Mouse (Mus musculus) CD4-positive, CD25-positive, alpha-beta regulatory T cell, adult 2 months (primary cell): ENCODE data around the gene Samd4b.
A peak's percentile ranks its signal among the peaks of the same experiment; 100 is the strongest.

ENCODE experiments used
- DNase-seq: peaks from one replicate; pipeline ENCODE4 v3.0.0-alpha.2; 2012; ENCODE audit warnings: low read depth, low spot score

The Samd4b gene

GRCm38 (mm10) chr7:28591862-28592261 lies 6.1 kb downstream of the Samd4b start:
- DNase-seq = no peak

DNA sequence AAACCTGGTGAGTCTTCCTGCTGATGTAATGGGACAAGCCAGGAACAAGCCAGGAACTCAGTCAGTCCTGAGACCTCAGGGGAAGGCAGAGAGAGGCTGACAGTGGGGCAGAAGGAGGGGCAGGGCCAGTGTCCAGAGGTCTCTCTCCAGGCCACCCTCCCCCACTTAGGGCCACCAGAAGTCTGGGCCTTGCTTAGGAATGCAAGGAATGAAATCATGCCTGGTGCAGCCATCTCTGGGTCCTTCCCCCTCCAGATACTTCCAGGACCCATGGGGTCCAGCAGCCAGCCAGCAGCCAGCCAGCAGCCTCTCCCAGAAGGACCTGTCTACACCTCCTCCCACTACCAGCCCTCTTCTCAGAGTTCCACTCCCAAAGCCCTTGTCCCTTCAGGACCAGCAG lies 10.3 kb downstream of the Samd4b start:
- no peak for DNase-seq

DNA sequence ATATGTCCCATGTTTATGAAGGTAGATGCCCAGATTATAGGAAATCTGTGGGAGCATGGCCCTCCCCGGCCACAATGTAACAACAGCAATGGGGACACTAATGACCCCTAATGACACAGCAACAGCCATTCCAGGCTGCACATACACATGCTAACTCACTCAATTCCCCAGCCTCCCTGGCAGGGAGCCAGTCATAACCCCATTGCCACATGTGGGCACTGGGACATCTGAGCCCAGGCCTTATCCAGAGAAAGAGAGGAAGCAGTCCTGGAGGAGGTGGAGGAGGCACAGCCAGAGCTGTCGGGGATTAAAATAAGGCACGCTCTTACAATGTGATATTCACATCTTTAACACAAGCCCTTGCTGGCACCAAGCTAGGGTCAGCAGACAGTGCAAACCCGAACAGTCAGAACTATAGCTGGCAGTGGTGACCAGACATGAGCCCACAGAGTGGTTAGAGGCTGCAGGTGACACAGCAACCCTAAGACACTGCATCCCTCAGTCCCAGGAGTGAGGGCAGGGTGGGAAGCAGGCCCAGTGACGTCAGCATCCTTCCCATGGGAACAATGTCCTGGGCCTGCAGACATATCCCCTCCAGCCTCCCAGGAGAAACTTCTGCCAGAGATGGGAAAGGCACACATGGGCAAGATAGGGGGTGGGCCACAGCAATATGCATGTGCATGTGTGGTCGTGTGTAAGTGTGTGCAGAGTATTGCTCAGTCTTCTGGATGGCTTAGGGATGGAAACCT lies 11.1 kb downstream of the Samd4b start:
- no peak for DNase-seq

DNA sequence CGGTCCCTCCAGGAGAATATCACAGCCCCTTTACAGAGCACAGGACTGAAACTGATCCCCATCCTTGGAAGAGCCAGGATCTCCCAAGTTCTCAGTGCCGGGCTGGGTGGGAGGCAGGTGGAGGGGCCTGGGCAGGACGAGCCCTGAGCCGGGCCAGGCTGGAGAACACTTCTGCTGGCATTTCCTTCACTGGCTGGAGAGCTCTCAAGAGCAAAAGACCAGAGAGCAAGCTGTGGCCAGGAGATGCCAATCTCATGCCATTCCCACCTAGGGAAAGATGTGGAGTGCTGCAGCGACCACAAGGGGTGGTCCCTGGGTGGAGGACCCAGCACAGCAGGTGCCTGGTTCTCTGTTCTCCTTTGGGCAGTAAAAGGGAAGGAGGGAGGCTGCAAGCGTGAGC lies 12.9 kb downstream of the Samd4b start:
- DNase-seq = no peak

DNA sequence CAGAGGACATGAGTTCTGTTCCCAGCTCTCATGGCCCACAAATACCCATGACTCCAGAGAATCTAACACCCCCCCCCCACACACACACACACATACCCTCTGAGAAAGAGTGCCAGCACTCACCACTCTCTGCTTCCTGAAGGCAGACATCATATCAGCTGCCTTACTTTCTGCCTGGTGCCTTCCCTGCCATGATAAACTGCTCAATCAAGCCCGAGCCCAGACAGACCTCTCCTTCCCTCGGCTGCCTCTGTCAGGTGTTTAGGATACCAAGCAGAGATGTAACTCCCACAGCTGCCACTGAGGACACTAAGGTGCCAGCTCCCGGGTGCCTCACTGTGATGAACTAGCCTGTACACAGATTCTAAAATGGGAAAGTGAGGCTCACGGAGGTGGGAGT lies 13.5 kb downstream of the Samd4b start:
- no peak for DNase-seq

GRCm38 (mm10) chr7:28583570-28584344 lies 14.2 kb downstream of the Samd4b start:
- DNase-seq = no peak

DNA sequence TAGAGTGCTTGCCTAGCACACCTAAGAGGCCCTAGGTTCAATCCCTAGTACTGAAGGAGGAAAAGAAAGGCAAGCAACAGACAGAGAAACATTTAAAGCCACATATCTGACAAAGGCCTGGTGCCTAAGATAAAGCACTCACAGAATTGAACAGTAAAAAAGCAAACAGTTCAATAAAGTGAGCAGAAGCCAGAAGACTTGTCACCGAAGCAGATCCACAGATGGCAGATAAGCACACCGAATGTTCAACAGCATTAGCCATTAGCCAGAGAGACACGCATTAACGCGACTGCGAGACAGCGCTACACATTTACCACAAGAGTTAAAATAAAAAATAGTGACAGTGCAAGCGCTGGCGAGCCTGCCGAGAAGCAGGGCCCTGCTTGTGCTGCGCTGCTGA lies 15.1 kb downstream of the Samd4b start:
- DNase-seq = no peak

DNA sequence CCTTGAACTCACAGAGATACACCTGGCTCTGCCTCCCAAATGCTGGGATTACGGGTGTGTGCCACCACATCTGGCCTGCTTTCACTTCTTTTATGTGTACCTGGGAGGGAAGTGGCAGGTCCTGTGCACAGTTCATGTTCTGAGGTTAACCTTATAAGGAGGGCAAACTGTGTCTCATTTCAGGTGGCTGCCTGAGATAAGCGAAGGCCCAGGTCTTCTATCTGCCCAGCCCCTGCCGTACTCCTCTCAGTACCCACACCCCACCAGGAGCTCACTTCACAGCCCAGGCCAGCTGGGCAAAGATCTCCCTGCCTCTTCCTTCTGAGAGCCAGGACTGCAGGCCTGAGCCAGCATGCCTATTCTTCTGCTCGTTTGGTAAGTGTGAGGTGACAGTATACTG lies 16.2 kb downstream of the Samd4b start:
- DNase-seq = no peak

DNA sequence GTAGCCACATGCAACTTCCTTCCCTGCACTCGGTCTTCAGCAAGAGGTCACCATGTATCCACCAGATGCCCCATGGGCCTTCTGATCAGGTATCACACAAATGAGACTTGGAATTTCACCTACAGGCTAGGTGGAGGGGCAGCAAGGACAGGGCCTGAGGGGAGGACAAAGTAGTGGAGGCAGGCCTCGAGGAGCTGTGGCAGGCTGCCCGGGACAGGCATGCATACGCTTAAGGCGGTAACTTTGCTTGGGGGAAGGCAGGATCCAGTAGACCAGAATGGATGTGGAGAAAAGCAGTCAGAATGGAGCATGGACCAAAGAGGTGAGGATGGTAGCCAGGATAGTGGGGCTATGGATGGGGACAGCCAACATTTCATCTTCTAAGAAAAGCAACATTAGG lies 18.1 kb downstream of the Samd4b start:
- DNase-seq = no peak

GRCm38 (mm10) chr7:28578543-28579053 lies 19.3 kb downstream of the Samd4b start:
- no peak for DNase-seq

DNA sequence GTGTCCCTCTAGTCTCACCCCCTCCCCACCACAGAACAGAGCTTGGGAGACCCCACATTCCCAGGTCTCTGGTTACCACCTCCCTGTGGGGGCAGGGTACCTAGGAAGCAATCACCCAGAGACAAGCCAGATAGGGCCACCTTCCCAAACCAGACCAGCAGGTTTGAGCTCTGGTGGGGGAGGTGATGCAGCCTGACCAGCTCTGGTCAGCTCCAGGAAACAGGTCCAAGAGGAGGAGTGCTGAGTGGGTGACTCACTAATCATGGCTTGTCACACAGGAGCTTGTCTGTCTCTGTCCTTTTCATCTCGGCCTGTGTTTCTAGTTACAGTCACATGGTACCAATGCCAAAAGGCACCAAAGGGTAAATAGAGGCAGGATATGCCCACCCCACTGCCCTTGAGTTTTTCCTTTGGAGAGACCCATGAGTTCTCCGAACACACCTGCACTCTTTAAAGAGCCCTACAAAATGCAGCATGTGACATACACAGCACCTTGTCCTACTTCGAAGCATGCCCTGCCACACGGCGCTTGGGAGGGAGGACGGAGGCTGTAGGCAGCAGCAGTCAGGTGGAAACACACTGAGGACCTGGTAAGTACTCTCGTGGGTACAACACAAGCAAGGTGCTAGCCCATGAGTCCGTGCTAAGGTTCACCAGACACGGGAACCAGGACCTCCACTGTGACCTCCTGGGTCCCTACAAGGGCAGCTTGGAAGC lies 20.0 kb downstream of the Samd4b start:
- DNase-seq = no peak

GRCm38 (mm10) chr7:28576271-28576914 lies 21.6 kb downstream of the Samd4b start:
- DNase-seq = no peak

- DNase-seq = no peak
Observed at GRCm38 (mm10) chr7:28575597-28575996, 22.3 kb downstream of the Samd4b start.

DNA sequence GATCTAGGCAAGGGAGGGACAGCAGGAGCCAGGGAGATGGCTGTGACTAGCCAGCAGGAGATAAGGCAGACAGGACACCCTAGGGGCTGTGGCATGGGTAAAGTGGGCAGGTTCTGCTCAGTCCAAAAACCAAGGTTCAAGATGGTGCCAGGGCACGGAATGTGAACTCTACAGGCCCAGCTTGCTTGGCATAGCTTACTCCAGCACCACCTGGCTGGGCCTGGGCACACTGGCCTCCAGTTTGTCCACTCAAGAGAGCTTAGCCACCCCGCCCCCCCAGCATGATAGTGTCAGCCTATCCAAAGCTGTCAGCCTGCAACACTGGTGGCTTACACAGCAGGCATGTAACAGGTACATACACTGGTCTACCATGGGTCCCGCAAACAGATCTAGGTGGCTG lies 24.7 kb downstream of the Samd4b start:
- no peak for DNase-seq

DNA sequence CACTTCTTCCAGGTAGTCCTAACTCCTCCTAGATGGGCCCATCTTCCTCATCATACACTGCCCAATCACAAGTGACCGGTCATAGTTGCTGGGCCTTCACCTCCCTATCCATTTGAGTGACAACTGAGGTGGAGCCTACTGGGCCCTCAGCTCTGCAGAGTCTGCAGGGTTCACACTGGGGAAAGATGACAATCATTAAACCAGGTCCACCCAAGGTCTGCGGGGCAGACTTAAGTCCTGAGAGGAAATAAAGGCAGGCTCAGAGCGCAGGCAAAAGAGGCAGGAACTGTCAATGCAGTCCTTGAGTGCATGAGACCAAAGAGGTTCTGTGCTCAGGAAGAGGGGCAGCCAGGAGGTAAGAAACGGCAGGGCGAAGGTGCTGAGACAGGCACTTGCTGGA lies 25.3 kb downstream of the Samd4b start:
- DNase-seq = no peak

DNA sequence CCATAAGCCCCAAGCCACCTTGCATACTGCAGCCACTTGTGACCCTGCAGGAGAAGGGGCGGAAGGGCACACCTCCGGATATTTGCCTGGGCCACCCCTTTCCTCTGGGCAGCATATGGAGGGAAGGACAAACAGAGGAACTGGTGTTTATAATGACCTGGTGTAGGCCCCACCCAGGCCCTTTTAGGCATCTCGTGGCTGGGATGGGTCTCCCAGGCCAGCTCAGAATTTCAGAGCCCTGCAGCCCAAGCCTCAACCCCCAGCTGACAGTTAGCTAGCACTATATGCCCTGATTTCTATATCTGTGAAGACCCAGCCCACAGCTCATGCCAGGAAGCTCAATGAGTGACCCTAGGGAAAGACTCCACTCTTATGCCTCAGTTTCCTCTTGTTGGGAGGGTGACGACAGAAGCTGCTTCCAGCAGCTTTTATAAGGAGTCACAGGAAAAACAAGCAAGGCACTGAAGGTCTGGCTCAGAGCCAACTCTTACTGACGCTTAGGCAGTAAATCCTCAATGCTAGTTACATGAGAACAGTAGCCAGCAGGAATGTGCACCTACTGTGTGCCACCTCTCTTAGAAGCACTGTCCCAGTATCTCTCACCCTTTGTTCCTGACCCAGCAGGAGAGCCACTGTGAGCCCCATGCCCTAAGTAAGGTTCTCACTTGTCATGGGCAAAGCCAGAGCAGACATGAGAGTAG lies 26.8 kb downstream of the Samd4b start:
- no peak for DNase-seq

GRCm38 (mm10) chr7:28570291-28570981 lies 27.5 kb downstream of the Samd4b start:
- no peak for DNase-seq

- peak; percentile 82 for DNase-seq
Observed at GRCm38 (mm10) chr7:28568253-28568652, 29.7 kb downstream of the Samd4b start.

GRCm38 (mm10) chr7:28567539-28567938 lies 30.4 kb downstream of the Samd4b start:
- no peak for DNase-seq

GRCm38 (mm10) chr7:28565407-28565806 lies 32.5 kb downstream of the Samd4b start:
- no peak for DNase-seq

GRCm38 (mm10) chr7:28562951-28563350 lies 35.0 kb downstream of the Samd4b start:
- DNase-seq = no peak
